Mouse (Mus musculus): Measurements from ENCODE around the gene Iah1. TPM values are rescaled to one million over a fixed set of nuclear protein-coding genes. Genes with fewer than 3 reads are reported as not detected.

Iah1 gene
- polyA plus RNA-seq, 1 experiment from 2014 or later, result 41.0 TPM

DNA sequence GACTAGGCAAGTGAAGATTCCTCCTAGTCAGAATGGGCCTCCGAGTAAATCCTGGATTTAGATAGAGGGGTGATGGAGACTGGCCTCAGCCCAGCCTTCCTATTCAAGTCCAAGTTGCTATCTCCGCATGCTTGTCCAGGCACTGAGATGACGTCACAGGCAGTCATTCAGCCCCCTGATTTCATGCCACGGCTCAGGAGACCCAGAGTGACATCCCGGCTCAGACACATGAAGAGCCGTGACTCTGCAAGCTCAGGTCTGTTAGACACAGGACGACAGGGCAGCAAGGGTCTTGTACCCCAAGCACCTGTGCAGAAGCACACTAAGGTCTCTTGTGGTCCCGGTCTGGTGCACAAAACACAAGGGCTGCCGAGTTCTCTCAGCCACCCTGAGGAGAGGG lies 6.7 kb downstream of the Iah1 start:
- no peak overlapping the region for H3K4me2 ChIP-seq (replicated peaks)
- H3K9ac ChIP-seq, result no peak overlapping the region
- no peaks in the 10 kb centered on the region for H3K4me1 ChIP-seq
- peaks cover 45% of the 10 kb centered on the region for H3K36me3 ChIP-seq
- no peaks in the 10 kb centered on the region for H3K9me3 ChIP-seq
- no peak for ATAC-seq (ENCODE audit: low FRiP score, low read depth)
- 90% methylated on average over 9 of the region's 9 CpGs for WGBS
- no peaks in the 10 kb centered on the region for H3K27me3 ChIP-seq (replicated peaks)
- no peak overlapping the region for H3K27ac ChIP-seq
- H3K4me3 ChIP-seq, result no peak overlapping the region

DNA sequence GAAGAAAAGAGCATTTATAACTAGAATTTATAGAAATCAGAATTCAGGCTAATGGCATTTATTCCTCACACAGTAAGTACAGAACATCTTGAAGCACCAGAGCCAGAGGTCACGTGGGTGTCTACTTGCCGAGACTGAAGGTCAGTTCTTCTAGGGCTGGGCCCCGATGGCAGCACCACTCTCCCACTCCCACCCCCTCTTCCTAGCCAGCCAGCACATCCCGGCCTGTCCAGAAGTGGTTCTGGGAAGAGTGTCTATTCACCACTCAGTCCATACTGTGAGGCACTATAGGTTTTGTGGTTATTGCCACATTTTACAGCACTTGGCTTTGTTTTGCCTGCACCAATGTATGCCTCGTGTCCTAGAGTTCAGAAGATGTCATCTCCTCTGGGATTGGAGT lies 7.9 kb downstream of the Iah1 start:
- Histone ChIP-seq H3K27ac (no peak overlapping the region), H3K36me3 (peaks cover 55% of the 10 kb centered on the region), H3K9me3 (no peaks in the 10 kb centered on the region), H3K27me3 (replicated peaks) (no peaks in the 10 kb centered on the region), H3K9ac (no peak overlapping the region), H3K4me1 (no peaks in the 10 kb centered on the region), H3K4me3 (no peak overlapping the region), H3K4me2 (replicated peaks) (no peak overlapping the region)
- WGBS, result 41% methylated on average over 5 of the region's 5 CpGs
- ATAC-seq (ENCODE audit: low FRiP score, low read depth), result no peak

DNA sequence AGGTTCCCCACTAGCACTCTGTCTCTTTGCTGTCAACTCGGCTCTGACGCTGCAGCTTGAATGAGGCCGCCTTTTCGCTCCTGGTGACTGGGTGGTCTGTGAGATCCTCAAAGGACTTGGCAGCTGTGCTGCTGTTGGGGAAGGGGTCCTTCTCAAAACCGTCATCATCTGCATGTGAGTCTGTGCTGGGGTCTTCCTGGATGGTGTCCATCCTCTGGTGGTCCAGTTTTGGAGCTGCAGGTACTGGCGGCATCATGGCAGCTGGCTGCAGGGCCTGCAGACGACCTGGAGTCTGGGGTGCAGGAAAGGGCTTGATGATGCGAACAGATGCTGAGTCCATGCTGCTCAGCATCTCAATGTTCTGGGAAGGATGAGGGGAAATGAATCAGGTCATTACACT lies 9.1 kb downstream of the Iah1 start:
- Histone ChIP-seq H3K36me3 (peaks cover 65% of the 10 kb centered on the region), H3K9ac (no peak overlapping the region)
- ATAC-seq (ENCODE audit: low FRiP score, low read depth), result no peak

DNA sequence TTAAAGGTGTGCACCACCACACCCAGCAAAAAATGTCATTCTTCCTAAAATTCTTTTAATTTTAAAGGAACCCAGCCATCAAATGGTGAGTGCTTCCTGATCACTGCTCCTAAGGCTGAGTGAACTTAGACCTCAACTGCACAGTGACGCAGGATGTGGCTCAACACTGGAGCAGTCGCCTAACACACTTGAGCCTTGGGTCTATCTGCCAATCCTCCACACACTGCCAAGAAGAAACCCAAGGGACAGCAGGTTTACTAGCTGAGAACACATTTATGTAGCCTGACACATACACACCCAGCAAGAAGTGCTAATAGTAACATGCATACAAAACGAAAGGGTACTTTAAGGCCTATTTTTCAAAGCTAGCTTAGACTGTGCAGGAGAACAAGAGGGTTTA lies 10.1 kb downstream of the Iah1 start:
- no peak for ATAC-seq (ENCODE audit: low FRiP score, low read depth)
- Histone ChIP-seq H3K4me1 (no peaks in the 10 kb centered on the region), H3K27me3 (replicated peaks) (no peaks in the 10 kb centered on the region), H3K27ac (no peak overlapping the region), H3K9me3 (no peaks in the 10 kb centered on the region), H3K36me3 (peaks cover 66% of the 10 kb centered on the region), H3K9ac (no peak overlapping the region), H3K4me2 (replicated peaks) (no peak overlapping the region), H3K4me3 (no peak overlapping the region)
- WGBS, result 95% methylated on average over 3 of the region's 3 CpGs

More for the DNA sequence above, 9.1 kb downstream of the Iah1 start:
- H3K9me3 ChIP-seq, result no peaks in the 10 kb centered on the region
- H3K4me3 ChIP-seq, result no peak overlapping the region
- H3K27ac ChIP-seq, result no peak overlapping the region
- H3K4me1 ChIP-seq, result no peaks in the 10 kb centered on the region
- 94% methylated on average over 8 of the region's 8 CpGs for WGBS
- H3K27me3 ChIP-seq (replicated peaks), result no peaks in the 10 kb centered on the region
- H3K4me2 ChIP-seq (replicated peaks), result no peak overlapping the region

DNA sequence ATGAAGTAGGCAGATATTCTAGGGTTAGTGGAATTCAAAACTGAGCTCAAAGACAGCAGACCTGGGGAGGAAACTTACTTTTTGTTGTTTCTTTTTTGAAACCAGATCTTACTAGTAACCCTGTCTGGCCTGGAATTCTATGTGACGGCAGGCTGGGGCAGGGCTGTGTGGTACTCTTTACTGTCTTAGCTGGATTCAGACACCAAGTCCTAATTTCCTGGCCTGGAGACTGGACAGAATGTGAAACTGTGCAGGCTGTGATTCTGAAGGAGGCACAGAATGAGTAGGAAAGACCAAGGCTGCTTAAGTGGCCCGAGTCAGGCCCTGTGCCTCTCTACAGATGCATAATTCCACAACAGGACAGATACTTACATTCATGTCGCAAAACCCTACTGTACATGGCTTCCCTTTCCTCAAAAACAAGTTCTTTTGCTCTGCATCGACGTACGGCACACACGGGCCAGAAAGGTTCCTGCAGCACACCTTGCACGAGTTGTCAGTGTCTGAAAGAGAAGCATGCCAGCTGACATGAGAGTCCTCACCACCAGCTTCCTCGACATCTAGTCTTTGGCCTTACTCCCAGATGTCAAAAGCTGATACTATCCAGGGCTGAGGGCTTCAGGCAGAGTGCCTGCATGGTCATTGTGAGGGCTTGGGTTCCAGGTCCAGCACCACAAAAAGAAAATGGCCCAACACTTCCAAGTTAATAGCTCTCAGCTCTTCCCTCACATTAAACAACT lies 13.6 kb downstream of the Iah1 start:
- H3K36me3 ChIP-seq, result peaks cover 75% of the 10 kb centered on the region
- H3K9ac ChIP-seq, result no peak overlapping the region
- no peaks in the 10 kb centered on the region for H3K27me3 ChIP-seq (replicated peaks)
- H3K4me1 ChIP-seq, result no peaks in the 10 kb centered on the region
- H3K27ac ChIP-seq, result no peak overlapping the region
- H3K4me2 ChIP-seq (replicated peaks), result no peak overlapping the region
- ATAC-seq (ENCODE audit: low FRiP score, low read depth), result no peak
- H3K9me3 ChIP-seq, result no peaks in the 10 kb centered on the region
- 95% methylated on average over 9 of the region's 9 CpGs for WGBS
- no peak overlapping the region for H3K4me3 ChIP-seq

DNA sequence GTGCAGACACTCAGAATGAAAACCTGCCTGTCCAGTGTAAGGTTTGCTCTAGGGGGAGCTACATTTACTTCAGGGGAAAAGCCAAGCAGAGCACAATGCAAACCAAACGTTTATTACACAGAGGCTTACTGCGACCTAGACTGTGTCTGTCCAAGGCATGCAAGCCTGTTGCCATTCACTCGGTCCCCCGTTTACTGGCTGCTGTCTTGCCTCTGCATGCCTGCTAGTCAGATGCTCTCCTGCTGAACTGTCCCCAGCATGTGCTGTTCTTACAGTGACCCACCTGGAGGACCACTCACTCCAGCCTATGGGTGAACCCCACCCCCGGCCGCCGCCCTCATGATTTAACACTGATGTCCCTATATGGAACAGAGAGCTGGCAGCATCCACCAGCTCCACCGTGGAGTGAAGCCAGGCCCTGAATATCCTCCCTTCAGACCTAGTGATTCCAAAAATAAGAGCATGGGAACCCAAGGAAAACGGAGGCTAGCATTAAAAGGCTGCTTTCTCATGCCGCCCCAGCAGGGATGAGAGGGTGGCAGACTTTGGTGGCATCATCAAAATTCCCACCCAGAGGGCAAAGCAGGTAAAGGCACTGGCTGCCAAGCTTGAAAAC lies 14.9 kb downstream of the Iah1 start:
- Histone ChIP-seq H3K9me3 (no peaks in the 10 kb centered on the region), H3K4me1 (no peaks in the 10 kb centered on the region), H3K4me3 (no peak overlapping the region), H3K4me2 (replicated peaks) (no peak overlapping the region), H3K36me3 (peaks cover 70% of the 10 kb centered on the region), H3K27me3 (replicated peaks) (no peaks in the 10 kb centered on the region), H3K27ac (no peak overlapping the region), H3K9ac (no peak overlapping the region)
- ATAC-seq (ENCODE audit: low FRiP score, low read depth), result no peak
- 92% methylated on average over 10 of the region's 10 CpGs for WGBS

DNA sequence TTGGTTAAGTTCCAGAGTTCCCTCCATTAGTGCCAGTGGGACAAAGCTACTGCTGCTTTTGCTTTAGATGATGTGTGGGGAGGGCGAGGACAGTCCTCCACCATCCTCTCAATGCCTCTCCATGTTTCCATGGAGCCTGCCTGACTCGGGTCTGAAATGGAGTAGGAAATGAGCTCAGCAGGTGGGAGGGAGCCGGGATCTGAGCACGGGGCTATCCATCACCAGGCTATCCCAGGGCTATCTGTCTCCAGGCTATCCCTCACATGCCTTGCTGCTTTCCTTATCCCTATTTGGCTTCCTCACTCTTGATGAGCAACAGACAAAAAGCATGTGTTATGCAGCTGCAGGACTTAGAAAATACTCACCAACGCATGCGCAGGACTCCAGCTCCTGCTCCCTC lies 15.5 kb downstream of the Iah1 start:
- WGBS, result 70% methylated on average over 6 of the region's 6 CpGs
- Histone ChIP-seq H3K27ac (no peak overlapping the region), H3K36me3 (peaks cover 67% of the 10 kb centered on the region)

DNA sequence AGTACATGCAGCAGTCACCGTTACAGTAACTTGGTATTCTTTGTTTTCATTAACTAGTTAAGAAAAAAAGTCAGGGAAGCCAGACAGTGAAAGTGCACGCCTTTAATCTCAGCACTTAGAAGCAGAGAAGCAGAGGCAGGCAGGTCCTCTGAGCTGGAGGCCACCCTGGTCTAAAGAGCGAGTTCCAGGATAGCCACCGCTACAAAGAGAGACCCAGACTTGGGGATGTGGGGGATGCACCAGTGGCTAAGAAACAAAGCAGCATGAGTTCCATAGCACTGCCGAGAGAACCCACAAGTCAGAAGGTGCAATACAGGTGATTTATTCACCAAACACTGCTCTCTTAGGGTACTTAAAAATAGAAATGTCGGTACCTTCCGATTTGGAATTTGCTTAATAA lies 16.8 kb downstream of the Iah1 start:
- Histone ChIP-seq H3K4me1 (no peaks in the 10 kb centered on the region), H3K27me3 (replicated peaks) (no peaks in the 10 kb centered on the region), H3K4me2 (replicated peaks) (no peak overlapping the region), H3K9ac (no peak overlapping the region), H3K4me3 (no peak overlapping the region), H3K27ac (no peak overlapping the region), H3K9me3 (no peaks in the 10 kb centered on the region), H3K36me3 (peaks cover 60% of the 10 kb centered on the region)
- ATAC-seq (ENCODE audit: low FRiP score, low read depth), result no peak
- WGBS, result 94% methylated on average over 7 of the region's 7 CpGs

More for the DNA sequence above, 15.5 kb downstream of the Iah1 start:
- H3K27me3 ChIP-seq (replicated peaks), result no peaks in the 10 kb centered on the region
- H3K4me2 ChIP-seq (replicated peaks), result no peak overlapping the region
- H3K4me3 ChIP-seq, result no peak overlapping the region
- H3K4me1 ChIP-seq, result no peaks in the 10 kb centered on the region
- no peaks in the 10 kb centered on the region for H3K9me3 ChIP-seq
- ATAC-seq (ENCODE audit: low FRiP score, low read depth), result no peak
- H3K9ac ChIP-seq, result no peak overlapping the region

DNA sequence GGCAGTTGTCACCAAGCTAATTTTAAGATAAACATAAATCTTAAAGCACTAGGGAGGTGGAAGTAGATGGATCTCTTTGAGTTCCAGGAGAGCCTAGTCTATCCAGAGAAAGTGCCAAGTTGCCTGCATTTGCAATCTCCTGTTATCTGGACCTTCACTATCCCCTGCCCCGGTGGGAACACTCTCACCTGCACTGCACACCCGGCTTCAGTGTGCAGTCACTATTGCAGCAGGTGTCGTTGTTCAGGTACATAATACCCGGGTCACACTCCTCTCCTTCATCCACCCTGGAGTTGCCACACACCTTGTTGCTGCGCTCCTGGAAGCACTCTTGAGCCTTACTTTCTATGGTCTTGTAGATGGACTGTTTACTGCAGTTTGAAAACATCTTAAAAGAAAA lies 17.6 kb downstream of the Iah1 start:
- no peak overlapping the region for H3K4me3 ChIP-seq
- no peaks in the 10 kb centered on the region for H3K9me3 ChIP-seq
- no peak overlapping the region for H3K4me2 ChIP-seq (replicated peaks)
- H3K4me1 ChIP-seq, result no peaks in the 10 kb centered on the region
- no peak overlapping the region for H3K9ac ChIP-seq
- WGBS, result 94% methylated on average over 5 of the region's 5 CpGs
- H3K27ac ChIP-seq, result no peak overlapping the region
- peaks cover 56% of the 10 kb centered on the region for H3K36me3 ChIP-seq
- ATAC-seq (ENCODE audit: low FRiP score, low read depth), result no peak
- H3K27me3 ChIP-seq (replicated peaks), result no peaks in the 10 kb centered on the region

DNA sequence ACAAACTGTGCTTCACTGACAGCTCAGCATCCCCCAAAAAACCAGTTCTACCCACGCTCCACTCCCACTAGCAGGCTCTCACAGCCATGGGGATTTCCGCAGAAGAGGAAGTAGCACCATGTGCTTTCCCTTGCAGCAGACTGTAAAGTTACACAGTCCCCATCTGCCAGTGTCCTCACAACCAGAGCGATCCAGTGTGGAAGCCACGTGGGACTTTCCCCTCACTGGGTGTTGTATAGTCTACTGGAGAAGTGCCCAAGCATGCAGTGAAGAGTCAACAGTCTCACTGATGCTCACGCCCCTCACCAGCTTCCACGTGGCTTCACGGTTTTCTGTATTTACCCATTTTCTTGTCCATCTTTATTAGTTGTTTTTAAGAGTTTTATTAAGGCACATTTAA lies 19.7 kb downstream of the Iah1 start:
- Histone ChIP-seq H3K36me3 (peaks cover 52% of the 10 kb centered on the region), H3K27me3 (replicated peaks) (no peaks in the 10 kb centered on the region), H3K4me1 (no peaks in the 10 kb centered on the region), H3K9me3 (no peaks in the 10 kb centered on the region), H3K9ac (no peak overlapping the region), H3K4me2 (replicated peaks) (no peak overlapping the region), H3K4me3 (no peak overlapping the region), H3K27ac (no peak overlapping the region)
- WGBS, result 91% methylated on average over 7 of the region's 7 CpGs
- no peak for ATAC-seq (ENCODE audit: low FRiP score, low read depth)

DNA sequence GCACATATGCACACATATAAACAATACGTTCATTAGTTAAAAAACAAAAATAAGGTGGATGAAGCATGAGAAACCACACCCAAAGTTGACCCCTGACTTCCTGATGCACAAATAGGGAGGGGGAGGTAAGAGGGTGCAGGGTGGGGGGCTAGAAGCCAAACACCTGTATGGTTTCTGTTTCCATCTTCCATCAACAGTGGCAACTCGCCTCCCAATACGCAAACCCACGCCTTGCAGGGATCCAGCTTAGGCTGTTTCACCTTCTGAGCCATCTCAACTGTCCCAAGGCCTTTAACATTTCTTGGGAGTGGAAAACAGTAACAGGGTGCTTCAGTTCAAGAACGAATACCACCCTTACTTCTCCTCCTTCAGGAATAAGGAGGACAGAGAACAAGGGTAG lies 21.0 kb downstream of the Iah1 start:
- H3K27me3 ChIP-seq (replicated peaks), result no peaks in the 10 kb centered on the region
- no peak for ATAC-seq (ENCODE audit: low FRiP score, low read depth)
- H3K9me3 ChIP-seq, result no peaks in the 10 kb centered on the region
- 96% methylated on average over 5 of the region's 5 CpGs for WGBS
- H3K4me1 ChIP-seq, result no peaks in the 10 kb centered on the region
- no peak overlapping the region for H3K4me3 ChIP-seq
- H3K36me3 ChIP-seq, result peaks cover 46% of the 10 kb centered on the region
- no peak overlapping the region for H3K9ac ChIP-seq
- no peak overlapping the region for H3K4me2 ChIP-seq (replicated peaks)
- H3K27ac ChIP-seq, result no peak overlapping the region

DNA sequence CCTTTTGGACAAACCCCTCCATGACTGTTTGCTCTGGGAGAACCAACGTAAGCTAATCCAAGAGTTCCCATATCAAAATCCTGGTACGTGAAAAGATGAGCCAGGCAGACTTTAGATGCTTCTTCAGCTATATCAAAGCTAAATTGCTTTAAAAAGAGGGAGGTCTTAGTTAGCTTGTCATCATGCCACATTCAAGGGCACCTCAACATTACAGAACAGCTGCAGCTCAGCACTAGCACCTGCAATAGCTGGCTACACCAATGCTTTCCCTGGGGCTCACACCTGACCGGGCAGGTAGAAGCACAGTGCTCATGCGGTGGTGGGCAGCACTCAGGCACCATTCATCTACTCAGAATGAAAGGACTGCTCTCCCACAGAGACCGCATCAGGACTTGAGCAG lies 24.5 kb downstream of the Iah1 start:
- Histone ChIP-seq H3K27ac (no peak overlapping the region), H3K4me2 (replicated peaks) (no peak overlapping the region), H3K36me3 (peaks cover 30% of the 10 kb centered on the region), H3K4me1 (no peaks in the 10 kb centered on the region), H3K9ac (no peak overlapping the region), H3K9me3 (no peaks in the 10 kb centered on the region), H3K4me3 (no peak overlapping the region), H3K27me3 (replicated peaks) (no peaks in the 10 kb centered on the region)
- no peak for ATAC-seq (ENCODE audit: low FRiP score, low read depth)
- WGBS, result 97% methylated on average over 5 of the region's 5 CpGs

DNA sequence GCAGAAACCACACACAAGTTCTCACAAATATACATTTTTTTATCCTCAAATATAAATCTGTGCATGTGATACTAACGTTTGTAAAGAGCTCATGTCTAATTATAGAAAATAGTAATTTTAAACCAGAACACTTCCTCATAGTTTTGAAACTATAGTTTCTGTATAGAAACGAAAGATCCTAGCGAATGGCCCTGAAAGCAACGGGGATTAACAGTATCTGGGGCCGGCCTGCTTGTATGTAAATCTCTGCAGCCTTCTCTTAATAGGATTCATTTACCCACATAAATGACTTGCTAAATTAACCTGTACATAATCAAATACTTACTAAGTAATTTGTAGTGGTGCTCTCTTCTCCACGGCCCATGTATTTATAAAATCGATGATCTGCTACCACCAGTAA lies 30.8 kb downstream of the Iah1 start:
- Histone ChIP-seq H3K27ac (no peak overlapping the region), H3K27me3 (replicated peaks) (no peaks in the 10 kb centered on the region), H3K9ac (no peak overlapping the region), H3K36me3 (peaks cover 18% of the 10 kb centered on the region), H3K9me3 (0 out of 2 replicates have a peak, but pooled peaks cover under 1% of the 10 kb centered on the region), H3K4me3 (no peak overlapping the region), H3K4me2 (replicated peaks) (no peak overlapping the region), H3K4me1 (no peaks in the 10 kb centered on the region)
- WGBS, result 93% methylated on average over 7 of the region's 7 CpGs
- no peak for ATAC-seq (ENCODE audit: low FRiP score, low read depth)
